Mouse (Mus musculus) forebrain, embryonic 14.5 days (tissue): ENCODE data around the gene Sult2a7. TPM values are rescaled to one million over a fixed set of nuclear protein-coding genes. Genes with fewer than 3 reads are reported as not detected.

Experiments
- ATAC-seq: fragments of 200-750 bp; cut with Nextera tagmentation; 2 replicates; pipeline ENCODE4 v1.8.0; 2017; ENCODE audit warnings: mild to moderate bottlenecking, moderate library complexity
- DNase-seq: peaks from one replicate; pipeline ENCODE4 v3.0.0-alpha.2; 2015; ENCODE audit warnings: low spot score
- H3K27ac ChIP-seq: fragments of 300-500 bp; sonication (generic); 2 replicates; pipeline ENCODE4 v1.5.1; 2014; ENCODE audit warnings: low read depth, mild to moderate bottlenecking, control low read depth, low read length, moderate library complexity
- H3K27me3 ChIP-seq: fragments of 300-500 bp; sonication (generic); replicated peaks from 2 replicates; pipeline ENCODE4 v1.6.1; 2014; ENCODE audit warnings: low read length, control low read depth, mixed read lengths; ENCODE audit not compliant: control insufficient read depth, insufficient read depth
- H3K36me3 ChIP-seq: fragments of 300-500 bp; sonication (generic); 2 replicates; pipeline ENCODE4 v1.6.1; 2014; ENCODE audit warnings: low read length, control low read depth; ENCODE audit not compliant: control insufficient read depth, insufficient read depth
- H3K4me1 ChIP-seq: fragments of 300-500 bp; sonication (generic); 2 replicates; pipeline ENCODE4 v1.6.1; 2014; ENCODE audit warnings: antibody characterized with exemption, low read length, control low read depth; ENCODE audit not compliant: control insufficient read depth, insufficient read depth
- H3K4me2 ChIP-seq: fragments of 300-500 bp; sonication (generic); 2 replicates; pipeline ENCODE4 v1.6.1; 2014; ENCODE audit warnings: mild to moderate bottlenecking, control low read depth, low read length
- H3K4me3 ChIP-seq: fragments of 300-500 bp; sonication (generic); 2 replicates; pipeline ENCODE4 v1.5.1; 2014; ENCODE audit warnings: low read depth, low read length, control low read depth
- H3K9ac ChIP-seq: fragments of 300-500 bp; sonication (generic); 2 replicates; pipeline ENCODE4 v1.6.1; 2014; ENCODE audit warnings: mild to moderate bottlenecking, low read length, control low read depth, moderate library complexity
- H3K9me3 ChIP-seq: fragments of 300-500 bp; sonication (generic); replicated peaks from 2 replicates; pipeline ENCODE4 v1.6.1; 2016; ENCODE audit warnings: low read length, control low read depth, mixed read lengths; ENCODE audit not compliant: control insufficient read depth
- WGBS: fragments of 180-500 bp; shearing (Covaris S2); extraction: QIAGEN DNeasy Blood & Tissue Kit; methylation state at CpG from one replicate; pipeline ENCODE4 v1.1.7; 2014; 5-methylcytosine and 5-hydroxymethylcytosine counted together
- polyA plus RNA-seq: library from polyadenylated mRNA; unstranded; fragments of >200 nt; fragmentation: Nextera tagmentation; extraction: Ambion mirVana; gene quantifications from 2 replicates; pipeline ENCODE4 v1.2.1, GENCODE M21; 2014

Sult2a7 gene
- polyA plus RNA-seq = not detected in 2 replicates

DNA sequence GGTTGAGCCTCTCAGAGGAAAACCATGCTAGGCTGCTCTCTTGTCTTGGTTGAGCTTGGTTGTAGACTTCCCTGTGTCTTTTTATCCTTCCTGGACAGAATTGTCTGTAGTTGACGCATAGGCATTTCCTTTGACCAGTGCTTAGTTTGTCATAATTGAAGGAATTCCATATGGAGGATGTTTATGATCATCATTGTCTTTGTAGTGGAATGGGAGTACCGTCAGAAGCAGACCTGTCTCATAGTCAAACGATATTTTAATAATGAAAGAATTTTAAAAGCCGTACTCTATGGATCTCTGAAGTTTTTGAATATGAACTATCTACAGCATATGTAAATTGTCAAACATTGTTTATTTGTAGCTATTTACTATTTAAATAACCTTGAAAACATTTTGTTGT is at the start of gene Sult2a7:
TSS of gene Sult2a7 (minus strand) at position 101 of the 400 bp plus-strand sequence.
- Histone ChIP-seq H3K36me3 (no peaks in the 10 kb centered on the region), H3K27ac (no peak within 1 kb of the TSS), H3K4me2 (no peak within 1 kb of the TSS), H3K9ac (no peak within 1 kb of the TSS), H3K27me3 (no peaks in the 10 kb centered on the region), H3K9me3 (peaks cover 2% of the 10 kb centered on the region; the same call in 1 of the 2 replicates), H3K4me1 (no peaks in the 10 kb centered on the region), H3K4me3 (no peak within 1 kb of the TSS)
- no peak for DNase-seq
- WGBS = 87% methylated on average over 4 of the region's 4 CpGs
- ATAC-seq = no peak

GRCm38 (mm10) chr7:14525280-14525679 is 31.2 kb upstream of the Sult2a7 start:
- Histone ChIP-seq H3K4me1 (no peaks in the 10 kb centered on the region), H3K9me3 (peaks cover 10% of the 10 kb centered on the region; the same call in 1 of the 2 replicates), H3K4me2 (no peak overlapping the region), H3K4me3 (no peak overlapping the region), H3K36me3 (no peaks in the 10 kb centered on the region), H3K27me3 (no peaks in the 10 kb centered on the region), H3K27ac (no peak overlapping the region), H3K9ac (no peak overlapping the region)
- no peak for ATAC-seq
- 66% methylated on average over 1 of the region's 1 CpGs for whole genome bisulfite sequencing
- no peak for DNase-seq

- peaks cover 23% of the 10 kb centered on the region for H3K9me3 ChIP-seq
- H3K9ac ChIP-seq = no peak overlapping the region
- no peak for ATAC-seq
- 78% methylated on average over 1 of the region's 1 CpGs for WGBS
- H3K4me2 ChIP-seq = no peak overlapping the region
- no peak overlapping the region for H3K27ac ChIP-seq
- DNase-seq = no peak
- H3K36me3 ChIP-seq = no peaks in the 10 kb centered on the region
- no peaks in the 10 kb centered on the region for H3K27me3 ChIP-seq
- no peak overlapping the region for H3K4me3 ChIP-seq
- no peaks in the 10 kb centered on the region for H3K4me1 ChIP-seq
Measured at GRCm38 (mm10) chr7:14522636-14523035, 28.6 kb upstream of the Sult2a7 start.

- no peak overlapping the region for H3K27ac ChIP-seq
Measured at GRCm38 (mm10) chr7:14518301-14518700, 24.3 kb upstream of the Sult2a7 start.

GRCm38 (mm10) chr7:14492886-14493285 is 1.1 kb downstream of the Sult2a7 start:
- H3K4me1 ChIP-seq = no peaks in the 10 kb centered on the region
- 72% methylated on average over 3 of the region's 3 CpGs for WGBS
- no peak overlapping the region for H3K9ac ChIP-seq
- no peak overlapping the region for H3K4me2 ChIP-seq
- H3K9me3 ChIP-seq = peaks cover 2% of the 10 kb centered on the region; the same call in 1 of the 2 replicates
- H3K36me3 ChIP-seq = no peaks in the 10 kb centered on the region
- H3K27me3 ChIP-seq = no peaks in the 10 kb centered on the region
- H3K4me3 ChIP-seq = no peak overlapping the region
- no peak overlapping the region for H3K27ac ChIP-seq
- ATAC-seq = no peak
- no peak for DNase-seq

More at GRCm38 (mm10) chr7:14518301-14518700, 24.3 kb upstream of the Sult2a7 start:
- no peak for DNase-seq
- H3K27me3 ChIP-seq = no peaks in the 10 kb centered on the region
- H3K4me2 ChIP-seq = no peak overlapping the region
- 70% methylated on average over 3 of the region's 3 CpGs for WGBS
- no peak overlapping the region for H3K9ac ChIP-seq
- no peaks in the 10 kb centered on the region for H3K4me1 ChIP-seq
- no peak overlapping the region for H3K4me3 ChIP-seq
- H3K36me3 ChIP-seq = no peaks in the 10 kb centered on the region
- peaks cover 24% of the 10 kb centered on the region for H3K9me3 ChIP-seq
- ATAC-seq = no peak

DNA sequence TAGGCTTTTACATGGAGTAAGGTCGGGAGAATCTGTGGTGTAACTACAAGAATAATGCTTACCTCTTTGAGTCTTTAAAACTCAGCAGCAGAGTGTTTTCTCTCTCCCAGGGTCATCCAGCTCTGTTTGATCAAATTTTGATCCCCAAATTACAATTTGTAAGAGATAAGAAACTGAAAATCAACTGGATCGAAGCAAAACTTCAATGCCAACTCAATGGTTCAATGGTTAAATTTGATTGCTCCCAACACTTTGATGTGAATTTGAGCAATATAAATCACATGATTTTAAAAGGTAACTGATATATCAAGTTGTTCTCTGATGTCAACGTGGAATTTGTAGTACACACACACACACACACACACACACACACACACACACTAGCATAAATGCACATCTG is 47.5 kb downstream of the Sult2a7 start, which contains the start of gene Sult2a8:
TSS of gene Sult2a8 (minus strand) at position 236 of the 400 bp plus-strand sequence.
- no peak within 1 kb of the TSS for H3K27ac ChIP-seq
- no peak within 1 kb of the TSS for H3K4me2 ChIP-seq
- peaks cover 12% of the 10 kb centered on the region for H3K9me3 ChIP-seq
- WGBS = 58% methylated on average over 3 of the region's 3 CpGs
- ATAC-seq (no peak), DNase-seq (no peak)
- no peaks in the 10 kb centered on the region for H3K36me3 ChIP-seq
- no peak within 1 kb of the TSS for H3K4me3 ChIP-seq
- no peak within 1 kb of the TSS for H3K9ac ChIP-seq
- no peaks in the 10 kb centered on the region for H3K27me3 ChIP-seq
- no peaks in the 10 kb centered on the region for H3K4me1 ChIP-seq

DNA sequence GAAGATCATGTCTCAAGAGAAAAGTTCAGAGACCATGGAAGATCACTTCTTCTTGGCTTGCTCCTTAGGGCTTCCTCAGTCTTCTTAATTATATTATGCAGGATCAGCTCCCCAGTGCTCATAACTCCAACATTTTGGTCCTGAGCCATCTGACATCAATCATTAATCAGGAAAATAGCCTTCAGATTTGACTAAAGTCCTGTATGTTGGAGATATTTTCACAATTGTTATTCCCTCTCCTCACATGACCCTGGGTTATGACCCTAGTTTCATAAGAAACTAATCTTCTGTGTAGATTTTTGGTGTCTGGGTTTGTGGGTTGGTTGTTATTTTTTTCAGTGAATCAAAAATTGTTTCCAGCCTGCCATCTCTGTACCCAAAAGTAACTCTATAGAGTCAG is 54.4 kb downstream of the Sult2a7 start:
- ATAC-seq (no peak), DNase-seq (no peak)

GRCm38 (mm10) chr7:14438484-14438883 is 55.5 kb downstream of the Sult2a7 start:
- Histone ChIP-seq H3K4me2 (no peak overlapping the region), H3K27me3 (no peaks in the 10 kb centered on the region), H3K9me3 (peaks cover 6% of the 10 kb centered on the region), H3K36me3 (no peaks in the 10 kb centered on the region), H3K27ac (no peak overlapping the region), H3K4me3 (no peak overlapping the region), H3K9ac (no peak overlapping the region), H3K4me1 (no peaks in the 10 kb centered on the region)
- 78% methylated on average over 1 of the region's 1 CpGs for WGBS
- DNase-seq (no peak), ATAC-seq (no peak)

More for the DNA sequence above, 54.4 kb downstream of the Sult2a7 start:
- H3K27me3 ChIP-seq = no peaks in the 10 kb centered on the region
- no peak overlapping the region for H3K27ac ChIP-seq
- H3K4me1 ChIP-seq = no peaks in the 10 kb centered on the region
- H3K4me2 ChIP-seq = no peak overlapping the region
- H3K9ac ChIP-seq = no peak overlapping the region
- H3K9me3 ChIP-seq = peaks cover 6% of the 10 kb centered on the region
- no peak overlapping the region for H3K4me3 ChIP-seq
- H3K36me3 ChIP-seq = no peaks in the 10 kb centered on the region

GRCm38 (mm10) chr7:14438029-14438428 is 56.0 kb downstream of the Sult2a7 start:
- H3K4me1 ChIP-seq = no peaks in the 10 kb centered on the region
- H3K4me2 ChIP-seq = no peak overlapping the region
- DNase-seq = no peak
- peaks cover 6% of the 10 kb centered on the region for H3K9me3 ChIP-seq
- no peak for ATAC-seq
- no peak overlapping the region for H3K9ac ChIP-seq
- H3K4me3 ChIP-seq = no peak overlapping the region
- H3K27me3 ChIP-seq = no peaks in the 10 kb centered on the region
- WGBS = 92% methylated on average over 2 of the region's 2 CpGs
- no peak overlapping the region for H3K27ac ChIP-seq
- H3K36me3 ChIP-seq = no peaks in the 10 kb centered on the region
